Mouse (Mus musculus) embryonic facial prominence, embryonic 13.5 days (tissue): ENCODE measurements around the gene Ascc1. TPM values are rescaled to one million over a fixed set of nuclear protein-coding genes. Genes with fewer than 3 reads are reported as not detected.
A peak's percentile ranks its signal among the peaks of the same experiment; 100 is the strongest.

Source experiments
- ATAC-seq: fragments of 200-750 bp; cut with Nextera tagmentation; 2 replicates; pipeline ENCODE4 v1.8.0; 2017; ENCODE audit warnings: low read depth; ENCODE audit not compliant: insufficient number of reproducible peaks, insufficient read depth, low FRiP score, low TSS enrichment
- H3K27ac ChIP-seq: fragments of 300-500 bp; sonication (generic); 2 replicates; pipeline ENCODE4 v1.5.1; 2015; ENCODE audit warnings: moderate library complexity, mild to moderate bottlenecking, inconsistent platforms
- H3K27me3 ChIP-seq: fragments of 300-500 bp; sonication (generic); 2 replicates; pipeline ENCODE4 v1.6.1; 2015; ENCODE audit warnings: mild to moderate bottlenecking, inconsistent platforms
- H3K36me3 ChIP-seq: fragments of 300-500 bp; sonication (generic); 2 replicates; pipeline ENCODE4 v1.6.1; 2015; ENCODE audit warnings: mild to moderate bottlenecking, inconsistent platforms
- H3K4me1 ChIP-seq: fragments of 300-500 bp; sonication (generic); 2 replicates; pipeline ENCODE4 v1.6.1; 2015; ENCODE audit warnings: inconsistent platforms
- H3K4me2 ChIP-seq: fragments of 300-500 bp; sonication (generic); 2 replicates; pipeline ENCODE4 v1.6.1; 2015; ENCODE audit warnings: moderate library complexity, mild to moderate bottlenecking, inconsistent platforms
- H3K4me3 ChIP-seq: fragments of 300-500 bp; sonication (generic); 2 replicates; pipeline ENCODE4 v1.5.1; 2015; ENCODE audit warnings: mild to moderate bottlenecking, inconsistent platforms
- H3K9ac ChIP-seq: fragments of 300-500 bp; sonication (generic); 2 replicates; pipeline ENCODE4 v1.6.1; 2015; ENCODE audit warnings: mild to moderate bottlenecking, inconsistent platforms
- H3K9me3 ChIP-seq: fragments of 300-500 bp; sonication (generic); 2 replicates; pipeline ENCODE4 v1.6.1; 2016; ENCODE audit warnings: inconsistent platforms
- WGBS: fragments of 180-500 bp; shearing (Covaris S2); methylation state at CpG from one replicate; pipeline ENCODE4 v1.1.7; 2015; ENCODE audit warnings: mixed read lengths; 5-methylcytosine and 5-hydroxymethylcytosine counted together
- polyA plus RNA-seq: library from polyadenylated mRNA; unstranded; fragments of >200 nt; fragmentation: Nextera tagmentation; extraction: Ambion mirVana; gene quantifications from 2 replicates; pipeline ENCODE4 v1.2.1, GENCODE M21; 2015

The Ascc1 gene
- polyA plus RNA-seq, 1 experiment from 2014 or later = 50.3 TPM

DNA sequence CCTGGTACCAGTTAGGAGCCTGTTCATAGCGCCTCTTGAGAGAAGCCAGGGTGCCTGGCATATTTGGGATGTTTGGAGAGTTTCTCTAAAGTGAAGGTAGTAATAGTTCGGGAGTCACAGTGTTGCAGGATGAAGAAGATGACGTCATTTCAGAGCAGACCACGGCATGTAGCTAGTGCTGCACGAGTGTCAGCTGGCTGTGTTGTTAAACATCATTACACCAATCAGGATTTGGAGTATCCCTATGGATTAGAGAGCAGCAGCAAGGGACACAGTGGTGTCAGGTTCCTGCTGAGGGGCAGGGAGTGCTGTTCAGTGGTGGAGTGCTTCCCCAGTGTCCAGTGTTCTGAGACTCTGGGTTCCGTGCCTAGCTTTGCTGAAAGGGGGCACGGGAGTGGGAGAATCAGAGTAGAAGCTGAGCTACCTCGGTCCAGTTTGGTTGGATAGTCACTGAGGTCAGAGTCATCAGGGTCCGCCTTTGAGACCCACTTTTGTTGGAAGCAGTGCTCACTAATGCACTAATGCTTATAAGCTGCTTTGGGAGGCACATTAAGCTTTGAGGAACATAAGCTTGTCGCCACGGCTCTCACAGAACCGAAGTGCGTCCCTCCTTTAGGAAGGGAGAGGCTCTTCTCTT is 24.3 kb downstream of the Ascc1 start:
- Histone ChIP-seq H3K36me3 (peaks cover 18% of the 10 kb centered on the region), H3K27ac (peak overlapping the region; percentile 24; the same call in 1 of the 2 replicates), H3K9me3 (no peaks in the 10 kb centered on the region), H3K4me3 (no peak overlapping the region), H3K9ac (no peak overlapping the region), H3K4me1 (peaks cover 27% of the 10 kb centered on the region), H3K27me3 (no peaks in the 10 kb centered on the region), H3K4me2 (no peak overlapping the region)
- no peak for ATAC-seq
- 45% methylated on average over 13 of the region's 13 CpGs for WGBS

DNA sequence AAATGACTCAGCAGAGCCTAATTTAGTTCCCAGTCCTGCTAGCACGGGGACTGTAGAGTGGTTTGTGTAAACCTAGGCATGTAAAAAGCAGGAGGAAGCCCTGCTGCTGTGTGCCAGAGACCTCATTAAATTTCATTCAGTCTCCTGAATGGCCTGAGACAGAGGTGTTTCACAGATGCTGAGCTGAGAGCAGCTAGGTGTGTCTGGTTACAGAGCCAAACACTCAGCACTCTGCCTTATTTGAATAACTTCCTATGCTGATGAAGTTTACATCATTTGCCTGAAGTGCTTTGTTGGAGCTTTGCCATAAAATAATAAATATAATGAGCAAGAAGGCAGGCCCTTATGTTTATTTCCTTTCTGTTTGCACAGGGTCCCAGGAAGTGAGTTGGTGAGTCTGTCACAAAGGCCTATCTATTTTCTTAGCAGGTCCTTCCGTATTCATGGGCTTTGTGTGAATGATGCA is 25.0 kb downstream of the Ascc1 start:
- Histone ChIP-seq H3K4me3 (no peak overlapping the region), H3K27me3 (no peaks in the 10 kb centered on the region), H3K9ac (no peak overlapping the region), H3K9me3 (no peaks in the 10 kb centered on the region), H3K27ac (peak overlapping the region; percentile 30; the same call in 1 of the 2 replicates), H3K4me1 (peaks cover 31% of the 10 kb centered on the region), H3K4me2 (no peak overlapping the region), H3K36me3 (peaks cover 11% of the 10 kb centered on the region; the same call in 1 of the 2 replicates)
- WGBS = 62% methylated on average over 2 of the region's 2 CpGs
- no peak for ATAC-seq

DNA sequence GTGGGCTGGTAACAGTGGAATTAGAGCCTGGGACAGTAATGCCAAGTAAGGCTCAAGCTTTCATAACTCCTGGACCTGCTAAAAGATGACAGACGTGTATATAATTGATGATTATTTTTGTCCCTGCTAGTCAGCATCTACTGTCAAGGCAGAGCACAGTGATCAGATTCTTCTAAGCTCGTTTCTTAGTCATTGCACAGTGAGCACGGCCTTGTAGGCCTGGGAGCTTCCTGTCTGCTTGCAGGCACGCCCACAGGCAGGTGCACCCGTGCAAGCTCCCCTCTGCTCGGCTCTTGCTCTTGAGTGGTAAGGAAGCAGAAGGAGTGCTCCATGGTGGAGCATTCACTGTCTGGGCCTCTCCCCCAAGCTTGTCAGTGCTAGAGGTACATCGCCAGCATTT is 25.6 kb downstream of the Ascc1 start:
- no peak overlapping the region for H3K4me3 ChIP-seq
- ATAC-seq = no peak
- H3K4me1 ChIP-seq = peaks cover 35% of the 10 kb centered on the region
- no peaks in the 10 kb centered on the region for H3K9me3 ChIP-seq
- 73% methylated on average over 7 of the region's 7 CpGs for WGBS
- H3K4me2 ChIP-seq = no peak overlapping the region
- H3K9ac ChIP-seq = peak overlapping the region; percentile 16; the same call in 1 of the 2 replicates
- H3K27ac ChIP-seq = no peak overlapping the region
- 0 out of 2 replicates have a peak, but pooled peaks cover 7% of the 10 kb centered on the region for H3K36me3 ChIP-seq
- no peaks in the 10 kb centered on the region for H3K27me3 ChIP-seq

DNA sequence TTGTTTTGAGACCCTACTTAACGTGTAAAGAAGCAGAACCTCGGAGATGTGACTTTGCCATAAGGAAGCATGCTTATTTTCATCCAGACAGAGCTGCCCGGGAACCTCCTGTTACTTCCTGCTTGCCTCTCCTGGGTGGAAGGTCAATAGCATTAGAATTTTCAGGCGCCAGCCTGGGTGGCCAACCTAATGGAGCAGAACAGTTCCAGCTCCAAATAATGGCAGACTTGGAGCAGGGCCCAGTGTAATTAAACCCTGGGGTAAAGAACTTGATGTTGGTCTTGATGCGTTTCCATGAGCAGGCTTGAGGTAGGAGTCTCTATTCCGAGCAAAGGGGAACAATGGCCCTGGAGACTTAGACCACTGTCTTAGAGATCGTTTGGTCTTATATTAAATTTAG is 26.4 kb downstream of the Ascc1 start:
- ATAC-seq = no peak
- 61% methylated on average over 7 of the region's 7 CpGs for WGBS
- Histone ChIP-seq H3K4me2 (no peak overlapping the region), H3K27me3 (no peaks in the 10 kb centered on the region), H3K36me3 (0 out of 2 replicates have a peak, but pooled peaks cover 7% of the 10 kb centered on the region), H3K4me1 (peaks cover 38% of the 10 kb centered on the region), H3K9me3 (no peaks in the 10 kb centered on the region), H3K9ac (no peak overlapping the region), H3K4me3 (no peak overlapping the region), H3K27ac (no peak overlapping the region; the same call in 1 of the 2 replicates)

DNA sequence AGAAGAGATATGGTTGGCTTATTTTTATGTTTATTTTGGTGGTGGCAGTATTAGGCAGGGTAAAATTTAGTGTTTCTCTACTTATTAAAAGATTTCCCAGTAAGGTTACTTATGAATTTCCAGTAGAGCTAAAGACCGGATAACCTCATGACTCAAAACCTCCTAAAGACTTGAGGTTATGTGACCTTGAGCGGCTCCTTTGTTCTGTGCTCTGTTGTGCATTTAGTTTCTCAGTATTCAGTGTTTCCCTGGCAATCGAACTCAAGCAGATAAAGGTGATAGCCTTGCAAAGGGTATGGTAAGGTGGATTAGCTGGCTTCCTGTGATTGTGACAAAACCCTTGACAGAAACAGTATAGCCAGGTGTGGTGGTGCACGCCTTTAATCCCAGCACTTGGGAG is 26.8 kb downstream of the Ascc1 start:
- Histone ChIP-seq H3K27ac (no peak overlapping the region), H3K4me1 (peaks cover 40% of the 10 kb centered on the region), H3K4me3 (no peak overlapping the region), H3K9me3 (no peaks in the 10 kb centered on the region), H3K9ac (no peak overlapping the region), H3K36me3 (0 out of 2 replicates have a peak, but pooled peaks cover 7% of the 10 kb centered on the region), H3K27me3 (no peaks in the 10 kb centered on the region), H3K4me2 (no peak overlapping the region)
- ATAC-seq = no peak
- 87% methylated on average over 4 of the region's 4 CpGs for WGBS

DNA sequence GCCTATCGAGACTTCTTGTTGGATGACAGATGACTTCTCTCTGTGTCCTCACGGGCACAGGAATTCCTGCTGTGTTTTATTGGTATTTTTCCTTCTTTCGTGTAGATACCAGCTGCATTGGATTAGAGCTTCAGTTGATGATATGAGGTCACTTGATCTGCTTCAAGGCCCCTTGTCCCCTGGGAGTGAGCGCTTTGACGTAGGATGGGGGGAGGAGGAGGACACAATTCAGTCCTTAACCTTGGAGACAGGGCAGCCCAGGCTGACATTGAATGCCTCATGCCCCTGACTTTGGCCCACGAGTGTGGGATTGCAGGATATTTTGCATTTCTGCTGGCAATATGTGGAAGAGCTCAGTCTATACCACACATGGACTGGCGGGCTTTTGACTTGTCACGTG is 29.0 kb downstream of the Ascc1 start:
- H3K27ac ChIP-seq = no peak overlapping the region
- H3K27me3 ChIP-seq = no peaks in the 10 kb centered on the region
- no peak overlapping the region for H3K9ac ChIP-seq
- peaks cover 36% of the 10 kb centered on the region for H3K4me1 ChIP-seq
- H3K36me3 ChIP-seq = 0 out of 2 replicates have a peak, but pooled peaks cover 4% of the 10 kb centered on the region
- ATAC-seq = no peak
- H3K4me2 ChIP-seq = no peak overlapping the region
- no peak overlapping the region for H3K4me3 ChIP-seq
- no peaks in the 10 kb centered on the region for H3K9me3 ChIP-seq
- 66% methylated on average over 8 of the region's 8 CpGs for WGBS

DNA sequence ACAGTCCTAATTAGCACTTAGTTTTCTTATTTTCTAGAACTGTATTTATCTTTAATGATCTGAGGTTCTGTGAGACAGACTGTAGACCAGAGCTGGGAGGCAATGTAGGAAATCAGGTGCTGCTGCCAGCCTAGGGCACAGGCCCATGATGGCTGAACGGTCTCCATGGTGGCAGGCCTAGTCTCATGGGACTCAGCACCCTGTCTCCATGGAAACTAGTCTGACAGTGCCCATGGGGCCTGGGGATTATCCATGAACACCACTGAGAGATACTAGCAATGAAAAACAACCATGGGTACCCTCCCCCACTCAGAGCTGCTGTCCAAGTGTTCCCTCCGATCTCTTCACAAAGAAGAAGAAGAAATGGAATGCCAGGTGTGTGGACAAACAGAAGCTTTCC is 29.4 kb downstream of the Ascc1 start:
- WGBS = 77% methylated on average over 2 of the region's 2 CpGs
- Histone ChIP-seq H3K4me2 (no peak overlapping the region), H3K9ac (no peak overlapping the region), H3K36me3 (0 out of 2 replicates have a peak, but pooled peaks cover 4% of the 10 kb centered on the region), H3K9me3 (no peaks in the 10 kb centered on the region), H3K27ac (no peak overlapping the region), H3K27me3 (no peaks in the 10 kb centered on the region), H3K4me3 (no peak overlapping the region), H3K4me1 (peaks cover 32% of the 10 kb centered on the region)
- ATAC-seq = no peak

DNA sequence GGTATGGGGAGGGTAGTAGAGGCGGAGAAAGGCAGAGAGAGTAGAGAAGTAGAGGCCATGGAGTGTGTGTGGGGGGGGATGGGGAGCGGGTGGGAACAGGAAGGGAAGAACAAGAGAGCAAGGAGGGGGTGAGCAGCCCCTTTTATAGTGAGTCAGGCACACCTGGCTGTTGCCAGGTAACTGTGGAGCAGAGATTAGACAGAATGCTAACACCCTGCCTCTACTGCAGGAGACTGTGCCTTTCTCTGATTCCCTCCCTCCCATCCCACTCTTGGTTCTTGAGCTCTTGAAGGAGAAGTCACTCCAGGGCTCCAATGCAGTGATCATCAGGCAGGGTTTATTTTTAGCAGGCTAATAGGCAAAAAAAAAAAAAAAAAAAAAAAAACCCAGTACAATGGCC is 30.0 kb downstream of the Ascc1 start:
- Histone ChIP-seq H3K27me3 (no peaks in the 10 kb centered on the region), H3K9ac (no peak overlapping the region), H3K36me3 (0 out of 2 replicates have a peak, but pooled peaks cover 4% of the 10 kb centered on the region), H3K27ac (no peak overlapping the region), H3K4me2 (no peak overlapping the region), H3K4me3 (no peak overlapping the region), H3K4me1 (peaks cover 28% of the 10 kb centered on the region), H3K9me3 (no peaks in the 10 kb centered on the region)
- ATAC-seq = no peak
- 42% methylated on average over 2 of the region's 2 CpGs for WGBS

DNA sequence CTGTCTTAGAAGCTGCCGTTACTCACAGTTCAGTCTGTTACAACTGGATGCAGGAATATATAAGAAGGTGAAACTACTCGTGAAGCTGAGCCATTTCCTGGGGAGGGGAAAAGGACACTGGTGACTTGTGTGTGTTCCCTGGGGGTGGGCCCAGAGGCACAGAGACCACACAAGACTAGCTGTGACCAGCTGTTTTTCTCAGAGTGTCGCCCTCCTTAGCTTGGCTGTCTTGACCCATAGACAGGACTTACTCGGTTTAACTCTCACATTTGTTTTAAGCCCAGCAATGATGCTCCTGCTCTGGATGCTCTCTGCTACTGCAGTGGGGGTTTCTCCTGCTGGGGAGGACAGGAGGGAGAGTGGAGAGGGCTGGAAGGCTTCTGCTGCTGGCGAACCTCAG is 30.5 kb downstream of the Ascc1 start:
- no peak overlapping the region for H3K4me2 ChIP-seq
- no peaks in the 10 kb centered on the region for H3K27me3 ChIP-seq
- no peak overlapping the region for H3K4me3 ChIP-seq
- ATAC-seq = no peak
- no peaks in the 10 kb centered on the region for H3K9me3 ChIP-seq
- no peak overlapping the region for H3K27ac ChIP-seq
- 36% methylated on average over 5 of the region's 5 CpGs for WGBS
- H3K9ac ChIP-seq = no peak overlapping the region
- peaks cover 23% of the 10 kb centered on the region for H3K4me1 ChIP-seq
- 0 out of 2 replicates have a peak, but pooled peaks cover 4% of the 10 kb centered on the region for H3K36me3 ChIP-seq

DNA sequence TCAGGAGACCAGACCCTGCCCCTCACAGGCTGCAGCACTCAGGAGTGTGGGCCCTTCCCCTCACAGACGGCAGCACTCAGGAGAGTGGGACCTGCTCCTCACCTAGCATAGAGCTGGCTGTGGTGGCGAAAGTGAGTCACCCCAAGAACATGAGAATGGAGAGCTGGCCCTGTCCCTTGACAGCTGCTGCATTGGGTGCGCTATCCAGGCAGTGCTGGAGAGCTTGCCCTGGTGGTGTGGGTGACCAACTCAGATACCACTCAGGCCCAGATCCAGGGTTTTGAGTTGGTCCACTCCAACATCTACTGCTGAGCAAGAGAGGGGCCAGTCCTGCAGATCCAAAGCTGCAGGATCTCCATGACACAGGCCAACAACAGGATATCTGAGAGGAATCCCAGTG is 32.0 kb downstream of the Ascc1 start:
- 74% methylated on average over 3 of the region's 3 CpGs for WGBS

DNA sequence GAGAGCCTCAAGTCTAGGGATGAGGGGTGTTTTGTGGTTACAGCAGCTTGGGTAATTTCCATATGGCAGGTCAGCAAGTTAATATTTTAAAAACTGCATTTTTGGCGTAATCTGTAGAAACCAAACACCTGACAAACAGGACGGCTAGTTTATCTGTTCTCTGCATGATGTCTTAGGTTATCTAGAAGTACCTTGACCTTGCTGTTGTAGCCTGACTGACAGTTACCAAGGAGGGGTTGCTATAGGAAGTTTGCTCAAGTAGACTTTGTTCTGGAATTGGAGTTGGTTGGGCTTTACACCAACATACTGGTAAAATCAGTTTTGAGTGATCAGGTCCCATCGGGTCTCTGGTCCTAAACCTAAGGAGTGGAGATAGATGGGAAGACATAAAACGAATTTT is 33.1 kb downstream of the Ascc1 start:
- 0 out of 2 replicates have a peak, but pooled peaks cover 4% of the 10 kb centered on the region for H3K36me3 ChIP-seq
- H3K27ac ChIP-seq = no peak overlapping the region
- H3K4me2 ChIP-seq = no peak overlapping the region
- peaks cover 13% of the 10 kb centered on the region; the same call in 1 of the 2 replicates for H3K4me1 ChIP-seq
- 70% methylated on average over 4 of the region's 4 CpGs for WGBS
- H3K4me3 ChIP-seq = no peak overlapping the region
- no peaks in the 10 kb centered on the region for H3K9me3 ChIP-seq
- no peaks in the 10 kb centered on the region for H3K27me3 ChIP-seq
- H3K9ac ChIP-seq = no peak overlapping the region
- no peak for ATAC-seq

More for the DNA sequence above, 32.0 kb downstream of the Ascc1 start:
- no peaks in the 10 kb centered on the region for H3K9me3 ChIP-seq
- 0 out of 2 replicates have a peak, but pooled peaks cover 4% of the 10 kb centered on the region for H3K36me3 ChIP-seq
- H3K4me2 ChIP-seq = no peak overlapping the region
- H3K27me3 ChIP-seq = no peaks in the 10 kb centered on the region
- ATAC-seq = no peak
- H3K9ac ChIP-seq = no peak overlapping the region
- H3K27ac ChIP-seq = no peak overlapping the region
- no peak overlapping the region for H3K4me3 ChIP-seq
- H3K4me1 ChIP-seq = peaks cover 13% of the 10 kb centered on the region; the same call in 1 of the 2 replicates

DNA sequence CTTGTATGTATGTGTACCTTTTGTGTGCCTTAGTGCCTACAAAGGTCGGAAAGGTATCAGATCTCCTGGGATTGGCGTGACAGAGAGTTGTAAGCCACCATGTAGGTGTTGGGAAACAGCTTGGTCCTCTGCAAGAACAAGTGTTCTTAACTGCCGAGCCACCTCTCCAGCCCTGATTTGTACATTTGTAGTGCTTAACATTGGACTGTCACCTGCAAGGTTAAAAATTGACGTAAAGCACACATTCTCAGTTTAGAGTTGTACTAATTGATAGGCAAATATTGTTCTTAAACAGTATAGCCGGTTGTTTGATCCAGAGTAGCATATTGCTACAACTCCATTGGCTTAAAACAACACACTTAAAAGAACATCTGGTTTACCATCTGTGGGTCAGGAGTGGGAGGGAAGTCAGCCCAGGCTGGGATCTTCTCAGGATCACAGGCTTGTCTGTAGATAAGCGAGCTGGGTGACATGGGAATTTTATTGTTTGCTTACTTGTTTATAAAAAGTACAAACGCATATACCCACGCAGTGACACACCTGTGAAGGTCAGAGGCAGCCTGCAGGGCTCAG is 39.8 kb downstream of the Ascc1 start:
- WGBS = 88% methylated on average over 8 of the region's 8 CpGs
- no peak for ATAC-seq
- Histone ChIP-seq H3K27ac (no peak overlapping the region), H3K4me3 (no peak overlapping the region), H3K4me1 (no peaks in the 10 kb centered on the region), H3K4me2 (no peak overlapping the region), H3K9me3 (no peaks in the 10 kb centered on the region), H3K9ac (no peak overlapping the region), H3K36me3 (peaks cover 4% of the 10 kb centered on the region; the same call in 1 of the 2 replicates), H3K27me3 (no peaks in the 10 kb centered on the region)
